Mouse (Mus musculus): ENCODE results near the gene Spata31d1a. TPM values are rescaled to one million over a fixed set of nuclear protein-coding genes. Genes with fewer than 3 reads are reported as not detected.

Spata31d1a gene
- polyA plus RNA-seq, 1 experiment from 2014 or later = not detected

- Histone ChIP-seq H3K9ac (ENCODE audit: low read length) (no peak overlapping the region), H3K9me3 (ENCODE audit: control insufficient read depth, low read length) (no peaks in the 10 kb centered on the region), H3K4me2 (ENCODE audit: low read depth, low read length) (no peak overlapping the region), H3K36me3 (ENCODE audit: control insufficient read depth, insufficient read depth, low read length) (no peaks in the 10 kb centered on the region), H3K27ac (ENCODE audit: low read length) (no peak overlapping the region), H3K27me3 (ENCODE audit: control insufficient read depth, insufficient read depth, low read depth, low read length) (no peaks in the 10 kb centered on the region), H3K4me3 (ENCODE audit: low read length) (no peak overlapping the region), H3K4me1 (replicated peaks; ENCODE audit: control insufficient read depth, insufficient read depth, low read length) (no peaks in the 10 kb centered on the region)
- 76% methylated on average over 7 of the region's 7 CpGs for WGBS
- ATAC-seq (ENCODE audit: low read depth) = no peak
These were observed 19.6 kb downstream of the Spata31d1a start for GRCm38 (mm10) chr13:59690576-59690975.

DNA sequence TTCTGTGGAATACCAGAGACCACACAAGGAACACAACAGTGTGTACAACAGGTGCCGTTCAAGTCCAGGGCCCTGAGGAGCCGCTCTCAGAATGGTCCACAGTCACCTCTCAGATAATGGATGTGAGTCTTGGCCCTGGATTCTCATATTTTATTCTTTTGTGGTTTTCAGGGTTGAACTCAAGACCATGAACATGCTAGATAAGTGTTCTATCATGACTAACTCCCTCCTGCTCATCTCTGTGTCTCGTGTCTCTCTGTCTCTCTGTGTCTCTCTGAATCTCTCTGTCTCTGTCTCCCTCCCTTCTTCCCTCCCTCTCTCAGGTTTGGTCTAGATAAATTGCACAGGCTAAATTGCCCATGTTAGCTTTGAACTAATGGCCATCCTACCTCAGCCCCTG lies 20.3 kb downstream of the Spata31d1a start:
- Histone ChIP-seq H3K36me3 (ENCODE audit: control insufficient read depth, insufficient read depth, low read length) (no peaks in the 10 kb centered on the region), H3K4me2 (ENCODE audit: low read depth, low read length) (no peak overlapping the region), H3K4me3 (ENCODE audit: low read length) (no peak overlapping the region), H3K27ac (ENCODE audit: low read length) (no peak overlapping the region), H3K4me1 (replicated peaks; ENCODE audit: control insufficient read depth, insufficient read depth, low read length) (no peaks in the 10 kb centered on the region), H3K27me3 (ENCODE audit: control insufficient read depth, insufficient read depth, low read depth, low read length) (no peaks in the 10 kb centered on the region), H3K9me3 (ENCODE audit: control insufficient read depth, low read length) (no peaks in the 10 kb centered on the region), H3K9ac (ENCODE audit: low read length) (no peak overlapping the region)
- no peak for ATAC-seq (ENCODE audit: low read depth)
- 89% methylated on average over 3 of the region's 3 CpGs for WGBS

DNA sequence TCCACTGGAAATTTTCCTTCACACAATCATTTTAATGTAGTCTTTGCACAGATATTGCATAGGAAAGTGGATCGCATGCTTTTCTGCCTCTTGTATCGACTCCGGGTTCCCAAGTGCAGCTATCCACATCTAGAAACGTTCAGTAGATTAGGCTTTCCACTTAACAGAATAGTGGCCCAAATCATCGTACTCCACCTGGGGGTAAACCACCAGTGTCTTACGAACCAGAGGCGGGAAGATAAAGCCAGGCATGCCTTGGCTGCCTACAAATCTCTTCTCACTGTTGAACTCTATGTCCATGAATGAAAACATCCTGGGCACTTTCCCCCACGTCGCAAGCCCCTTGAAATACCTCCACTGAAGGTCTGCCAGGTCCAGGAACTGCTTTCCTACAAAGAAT lies 20.8 kb downstream of the Spata31d1a start:
- Histone ChIP-seq H3K4me3 (ENCODE audit: low read length) (no peak overlapping the region), H3K9ac (ENCODE audit: low read length) (no peak overlapping the region), H3K9me3 (ENCODE audit: control insufficient read depth, low read length) (no peaks in the 10 kb centered on the region), H3K27me3 (ENCODE audit: control insufficient read depth, insufficient read depth, low read depth, low read length) (no peaks in the 10 kb centered on the region), H3K27ac (ENCODE audit: low read length) (no peak overlapping the region), H3K4me1 (replicated peaks; ENCODE audit: control insufficient read depth, insufficient read depth, low read length) (no peaks in the 10 kb centered on the region), H3K36me3 (ENCODE audit: control insufficient read depth, insufficient read depth, low read length) (no peaks in the 10 kb centered on the region), H3K4me2 (ENCODE audit: low read depth, low read length) (no peak overlapping the region)
- ATAC-seq (ENCODE audit: low read depth) = no peak
- 78% methylated on average over 9 of the region's 9 CpGs for WGBS

GRCm38 (mm10) chr13:59688338-59688770 lies 21.8 kb downstream of the Spata31d1a start:
- H3K36me3 ChIP-seq (ENCODE audit: control insufficient read depth, insufficient read depth, low read length) = no peaks in the 10 kb centered on the region
- H3K4me3 ChIP-seq (ENCODE audit: low read length) = no peak overlapping the region
- H3K9me3 ChIP-seq (ENCODE audit: control insufficient read depth, low read length) = no peaks in the 10 kb centered on the region
- no peak overlapping the region for H3K27ac ChIP-seq (ENCODE audit: low read length)
- no peak overlapping the region for H3K9ac ChIP-seq (ENCODE audit: low read length)
- ATAC-seq (ENCODE audit: low read depth) = no peak
- H3K4me2 ChIP-seq (ENCODE audit: low read depth, low read length) = no peak overlapping the region
- no peaks in the 10 kb centered on the region for H3K4me1 ChIP-seq (replicated peaks; ENCODE audit: control insufficient read depth, insufficient read depth, low read length)
- 54% methylated on average over 13 of the region's 13 CpGs for WGBS
- H3K27me3 ChIP-seq (ENCODE audit: control insufficient read depth, insufficient read depth, low read depth, low read length) = no peaks in the 10 kb centered on the region

DNA sequence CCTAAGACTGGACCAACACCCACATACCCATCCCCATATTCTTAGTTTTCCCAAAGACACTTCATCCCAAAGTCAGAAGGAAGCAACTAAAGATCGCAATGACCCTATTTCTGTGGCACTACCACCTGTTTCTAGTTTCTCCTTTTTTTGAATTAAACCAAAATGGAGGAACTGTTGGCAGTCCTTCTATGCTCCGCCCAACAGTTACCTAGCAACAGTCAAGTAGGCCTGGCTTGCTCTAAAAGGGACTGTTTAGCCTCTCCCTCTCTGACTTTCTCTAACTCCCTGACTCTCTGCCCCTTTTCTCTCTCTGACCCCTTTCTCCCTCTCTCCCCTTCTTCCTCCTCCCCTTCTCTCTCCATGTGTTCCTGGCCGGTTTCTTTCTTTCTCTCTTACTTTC lies 24.9 kb downstream of the Spata31d1a start:
- no peak overlapping the region for H3K4me3 ChIP-seq (ENCODE audit: low read length)
- WGBS = 84% methylated on average over 3 of the region's 3 CpGs
- H3K4me2 ChIP-seq (ENCODE audit: low read depth, low read length) = no peak overlapping the region
- no peaks in the 10 kb centered on the region for H3K4me1 ChIP-seq (replicated peaks; ENCODE audit: control insufficient read depth, insufficient read depth, low read length)
- no peaks in the 10 kb centered on the region for H3K27me3 ChIP-seq (ENCODE audit: control insufficient read depth, insufficient read depth, low read depth, low read length)
- ATAC-seq (ENCODE audit: low read depth) = no peak
- no peaks in the 10 kb centered on the region for H3K9me3 ChIP-seq (ENCODE audit: control insufficient read depth, low read length)
- H3K36me3 ChIP-seq (ENCODE audit: control insufficient read depth, insufficient read depth, low read length) = no peaks in the 10 kb centered on the region
- H3K27ac ChIP-seq (ENCODE audit: low read length) = no peak overlapping the region
- no peak overlapping the region for H3K9ac ChIP-seq (ENCODE audit: low read length)

DNA sequence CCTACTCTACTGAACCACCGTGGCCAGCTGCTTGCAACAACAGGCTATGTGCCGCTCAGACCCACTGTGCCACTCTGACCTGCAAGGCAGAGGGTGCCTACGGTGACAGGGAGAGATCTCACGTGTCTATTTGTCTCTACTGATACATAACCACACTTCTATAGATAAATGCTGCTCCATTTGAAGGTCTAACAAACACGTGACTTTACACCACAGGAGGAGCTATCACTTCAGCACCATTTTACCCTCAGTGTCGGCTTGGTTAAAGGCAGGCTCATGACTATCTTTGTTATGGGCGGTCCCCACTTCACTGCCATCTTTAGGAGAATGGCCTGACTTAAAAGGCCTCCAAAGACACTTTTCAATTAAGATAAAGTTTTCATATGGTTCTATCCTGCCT lies 27.5 kb downstream of the Spata31d1a start:
- H3K9me3 ChIP-seq (ENCODE audit: control insufficient read depth, low read length) = no peaks in the 10 kb centered on the region
- no peak for ATAC-seq (ENCODE audit: low read depth)
- H3K27me3 ChIP-seq (ENCODE audit: control insufficient read depth, insufficient read depth, low read depth, low read length) = no peaks in the 10 kb centered on the region
- WGBS = 23% methylated on average over 7 of the region's 7 CpGs
- H3K4me1 ChIP-seq (replicated peaks; ENCODE audit: control insufficient read depth, insufficient read depth, low read length) = no peaks in the 10 kb centered on the region
- H3K27ac ChIP-seq (ENCODE audit: low read length) = no peak overlapping the region
- H3K36me3 ChIP-seq (ENCODE audit: control insufficient read depth, insufficient read depth, low read length) = no peaks in the 10 kb centered on the region
- no peak overlapping the region for H3K4me2 ChIP-seq (ENCODE audit: low read depth, low read length)
- no peak overlapping the region for H3K9ac ChIP-seq (ENCODE audit: low read length)
- no peak overlapping the region for H3K4me3 ChIP-seq (ENCODE audit: low read length)

- ATAC-seq (ENCODE audit: low read depth) = no peak
- Histone ChIP-seq H3K4me1 (replicated peaks; ENCODE audit: control insufficient read depth, insufficient read depth, low read length) (no peaks in the 10 kb centered on the region), H3K9ac (ENCODE audit: low read length) (no peak overlapping the region), H3K4me3 (ENCODE audit: low read length) (no peak overlapping the region), H3K4me2 (ENCODE audit: low read depth, low read length) (no peak overlapping the region), H3K27me3 (ENCODE audit: control insufficient read depth, insufficient read depth, low read depth, low read length) (no peaks in the 10 kb centered on the region), H3K27ac (ENCODE audit: low read length) (no peak overlapping the region), H3K36me3 (ENCODE audit: control insufficient read depth, insufficient read depth, low read length) (no peaks in the 10 kb centered on the region), H3K9me3 (ENCODE audit: control insufficient read depth, low read length) (no peaks in the 10 kb centered on the region)
- 49% methylated on average over 4 of the region's 4 CpGs for WGBS
These were observed 30.2 kb downstream of the Spata31d1a start for GRCm38 (mm10) chr13:59679908-59680307.

GRCm38 (mm10) chr13:59679306-59679705 lies 30.8 kb downstream of the Spata31d1a start:
- Histone ChIP-seq H3K4me2 (ENCODE audit: low read depth, low read length) (no peak overlapping the region), H3K9me3 (ENCODE audit: control insufficient read depth, low read length) (no peaks in the 10 kb centered on the region), H3K4me1 (replicated peaks; ENCODE audit: control insufficient read depth, insufficient read depth, low read length) (peaks cover 2% of the 10 kb centered on the region), H3K9ac (ENCODE audit: low read length) (no peak overlapping the region), H3K27ac (ENCODE audit: low read length) (no peak overlapping the region), H3K36me3 (ENCODE audit: control insufficient read depth, insufficient read depth, low read length) (no peaks in the 10 kb centered on the region), H3K27me3 (ENCODE audit: control insufficient read depth, insufficient read depth, low read depth, low read length) (no peaks in the 10 kb centered on the region), H3K4me3 (ENCODE audit: low read length) (no peak overlapping the region)
- 34% methylated on average over 4 of the region's 4 CpGs for WGBS
- ATAC-seq (ENCODE audit: low read depth) = no peak

DNA sequence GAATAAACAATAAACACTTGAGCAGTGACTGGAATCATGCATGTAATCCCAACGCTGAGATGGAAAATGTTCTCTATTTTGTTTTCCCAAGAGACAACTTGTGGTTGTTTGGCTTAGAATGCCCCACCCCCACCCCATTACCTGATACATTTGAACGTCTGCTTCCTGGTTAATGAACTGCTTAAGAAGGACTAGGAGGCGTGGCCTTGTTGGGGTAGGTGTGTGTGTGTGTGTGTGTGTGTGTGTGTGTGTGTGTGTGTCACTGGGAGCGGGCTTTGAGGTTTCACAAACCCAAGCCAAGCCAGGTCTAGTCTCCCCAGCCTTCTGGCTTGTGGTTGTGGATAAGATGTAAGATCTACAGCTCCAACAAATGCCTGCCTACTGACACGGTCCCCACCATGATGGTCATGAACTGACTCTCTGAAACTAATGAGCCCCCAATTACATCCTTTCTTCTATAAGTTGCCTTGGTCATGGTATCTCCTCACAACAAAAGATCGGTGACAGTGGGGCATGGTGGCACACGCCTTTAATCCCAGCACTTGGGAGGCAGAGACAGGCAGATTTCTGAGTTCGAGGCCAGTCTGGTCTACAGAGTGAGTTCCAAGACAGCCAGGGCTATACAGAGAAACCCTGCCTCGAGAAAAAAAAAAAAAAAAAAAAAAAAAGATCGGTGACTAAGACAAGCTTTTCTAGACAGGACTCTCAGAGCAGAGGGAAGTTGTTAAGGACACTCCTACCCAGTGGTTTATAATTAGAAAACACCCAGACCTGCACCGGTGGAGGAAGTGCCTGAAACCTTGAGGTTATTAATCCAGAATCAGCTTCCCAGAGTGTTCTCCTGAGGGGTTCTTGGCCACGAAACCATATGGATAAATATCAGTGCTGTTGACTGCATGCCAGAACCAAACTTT lies 33.6 kb downstream of the Spata31d1a start:
- Histone ChIP-seq H3K4me1 (replicated peaks; ENCODE audit: control insufficient read depth, insufficient read depth, low read length) (peaks cover 8% of the 10 kb centered on the region), H3K27ac (ENCODE audit: low read length) (no peak overlapping the region), H3K9ac (ENCODE audit: low read length) (no peak overlapping the region), H3K27me3 (ENCODE audit: control insufficient read depth, insufficient read depth, low read depth, low read length) (no peaks in the 10 kb centered on the region), H3K36me3 (ENCODE audit: control insufficient read depth, insufficient read depth, low read length) (no peaks in the 10 kb centered on the region), H3K9me3 (ENCODE audit: control insufficient read depth, low read length) (no peaks in the 10 kb centered on the region), H3K4me2 (ENCODE audit: low read depth, low read length) (no peak overlapping the region; the same call in 1 of the 2 replicates), H3K4me3 (ENCODE audit: low read length) (no peak overlapping the region)
- ATAC-seq (ENCODE audit: low read depth) = no peak
- 61% methylated on average over 12 of the region's 12 CpGs for WGBS
